Mouse (Mus musculus): ENCODE data around the gene Rpl10a.
A peak's percentile ranks its signal among the peaks of the same experiment; 100 is the strongest.
"Not testable (repeated sequence)": the region's sequence is repeated elsewhere in the genome, so short reads cannot be mapped to it uniquely, and the experiment has no call there.

Rpl10a gene

DNA sequence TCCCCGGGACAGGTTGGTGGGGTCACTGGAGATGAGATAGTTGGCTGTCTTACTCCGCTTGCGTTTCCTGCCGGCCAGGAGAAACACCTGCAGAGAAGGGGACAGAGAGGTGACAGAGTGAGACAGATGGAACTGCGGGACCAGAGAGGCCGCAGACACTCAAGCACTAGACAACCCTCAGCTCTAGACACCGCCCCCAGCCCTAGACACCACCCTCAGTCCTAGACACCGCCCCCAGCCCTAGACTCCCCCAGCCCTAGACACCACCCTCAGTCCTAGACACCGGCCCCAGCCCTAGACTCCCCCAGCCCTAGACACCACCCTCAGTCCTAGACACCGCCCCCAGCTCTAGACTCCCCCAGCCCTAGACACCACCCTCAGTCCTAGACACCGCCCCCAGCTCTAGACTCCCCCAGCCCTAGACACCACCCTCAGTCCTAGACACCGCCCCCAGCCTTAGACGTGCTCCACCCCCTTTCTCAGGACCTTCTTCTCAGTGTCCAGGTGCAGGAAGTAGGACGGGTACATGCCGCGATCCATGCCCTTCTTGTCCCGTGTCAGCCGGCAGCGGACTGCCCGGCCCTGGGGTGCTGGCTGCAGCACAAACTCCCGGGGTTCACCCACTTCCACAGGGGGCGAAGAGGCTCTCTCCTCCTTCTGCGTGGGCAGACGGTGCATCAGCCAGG, 30.4 kb downstream of the Rpl10a start:
- not testable (repeated sequence) for DNase-seq (ENCODE audit: low read depth, low spot score)

- no peak for DNase-seq (ENCODE audit: low read depth, low spot score)
Measured at GRCm38 (mm10) chr17:28360531-28361277, 32.4 kb downstream of the Rpl10a start.

GRCm38 (mm10) chr17:28361921-28362652, 33.8 kb downstream of the Rpl10a start:
- DNase-seq (ENCODE audit: low read depth, low spot score): no peak

- no peak for DNase-seq (ENCODE audit: low read depth, low spot score)
Measured at GRCm38 (mm10) chr17:28362653-28363292, 34.5 kb downstream of the Rpl10a start.

GRCm38 (mm10) chr17:28363507-28363906, 35.2 kb downstream of the Rpl10a start:
- no peak for DNase-seq (ENCODE audit: low read depth, low spot score)

DNA sequence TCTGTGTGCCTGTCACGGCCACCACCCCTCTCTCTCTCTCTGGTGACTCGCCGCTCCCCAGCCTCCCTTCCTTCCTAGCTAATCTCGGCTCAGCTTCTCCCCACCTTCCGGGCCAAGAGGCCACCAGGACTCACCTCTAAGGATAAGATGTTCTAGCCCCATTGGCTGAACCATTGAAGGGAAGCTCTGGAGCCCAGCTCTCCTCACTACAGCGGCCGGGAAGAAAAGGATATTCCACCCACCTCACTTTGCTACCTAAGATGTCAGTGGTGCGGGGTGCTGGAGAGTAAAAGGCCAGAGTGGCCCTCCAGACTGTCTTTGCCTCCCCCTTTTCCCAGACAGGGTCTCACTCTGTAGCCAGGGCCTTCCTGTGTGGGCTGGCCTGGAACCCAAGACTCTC, 36.9 kb downstream of the Rpl10a start, which contains the start of gene Tulp1:
TSS of gene Tulp1 (minus strand) at position 101 of the 400 bp plus-strand sequence.
- no peak for DNase-seq (ENCODE audit: low read depth, low spot score)

- peak; percentile 59 for DNase-seq (ENCODE audit: low read depth, low spot score)
Measured at GRCm38 (mm10) chr17:28368449-28368848, 40.2 kb downstream of the Rpl10a start.

GRCm38 (mm10) chr17:28369056-28369455, 40.8 kb downstream of the Rpl10a start:
- no peak for DNase-seq (ENCODE audit: low read depth, low spot score)

GRCm38 (mm10) chr17:28371286-28371685, 43.0 kb downstream of the Rpl10a start:
- no peak for DNase-seq (ENCODE audit: low read depth, low spot score)

GRCm38 (mm10) chr17:28371941-28372340, 43.7 kb downstream of the Rpl10a start:
- no peak for DNase-seq (ENCODE audit: low read depth, low spot score)

DNA sequence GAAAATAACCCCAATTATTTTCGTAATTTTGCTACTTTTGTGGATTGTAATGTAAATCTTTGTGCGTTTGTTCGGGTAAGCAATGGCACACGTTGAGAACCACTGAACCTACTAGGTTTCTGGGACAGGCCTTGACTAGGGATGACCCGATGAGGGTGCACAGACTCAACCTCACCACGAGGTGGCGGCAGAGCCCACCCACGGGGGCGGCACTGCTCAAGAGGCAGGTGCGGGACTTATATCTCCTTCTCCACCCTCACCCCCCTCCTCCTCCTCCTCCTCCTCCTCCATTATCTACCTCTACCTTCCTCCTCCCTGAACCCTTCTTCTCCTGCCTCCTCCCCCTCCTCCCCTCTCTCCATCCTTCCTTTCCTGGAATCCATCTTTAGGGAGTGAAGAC, 45.5 kb downstream of the Rpl10a start:
- DNase-seq (ENCODE audit: low read depth, low spot score): no peak

- no peak for DNase-seq (ENCODE audit: low read depth, low spot score)
Measured at GRCm38 (mm10) chr17:28374494-28374893, 46.2 kb downstream of the Rpl10a start.

DNA sequence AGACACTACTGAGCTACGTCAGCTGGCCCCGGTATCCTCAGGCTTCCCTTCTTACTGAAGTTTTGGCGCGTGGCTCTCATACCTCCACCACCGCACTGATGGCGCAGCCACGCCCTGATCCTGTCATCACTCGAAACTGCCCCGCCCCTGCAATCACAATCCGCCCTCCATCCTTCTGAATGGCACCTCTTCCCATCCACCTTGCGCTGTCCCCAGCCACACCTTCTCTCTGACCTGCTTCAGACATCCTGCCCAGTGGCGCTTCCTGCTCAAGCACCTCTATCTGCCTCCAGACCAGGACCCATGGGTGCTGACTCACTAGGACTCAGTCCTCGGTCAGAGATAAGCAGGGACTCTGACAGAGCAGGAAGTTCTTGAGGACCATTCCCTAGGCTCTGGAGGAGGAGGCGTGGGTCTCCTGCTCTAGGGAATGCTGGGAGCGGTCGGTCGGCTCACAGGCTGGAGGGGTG, 47.4 kb downstream of the Rpl10a start:
- DNase-seq (ENCODE audit: low read depth, low spot score): no peak

GRCm38 (mm10) chr17:28380255-28380654, 52.0 kb downstream of the Rpl10a start:
- no peak for DNase-seq (ENCODE audit: low read depth, low spot score)

Measured in skeletal muscle tissue, adult 2 months (tissue).